Mouse (Mus musculus): ENCODE data around the gene Hrh1. TPM values are rescaled to one million over a fixed set of nuclear protein-coding genes. Genes with fewer than 3 reads are reported as not detected.
"Not testable (repeated sequence)": the region's sequence is repeated elsewhere in the genome, so short reads cannot be mapped to it uniquely, and the experiment has no call there.

Hrh1 gene
- total RNA-seq, 2 experiments from 2014 or later, result not detected

DNA sequence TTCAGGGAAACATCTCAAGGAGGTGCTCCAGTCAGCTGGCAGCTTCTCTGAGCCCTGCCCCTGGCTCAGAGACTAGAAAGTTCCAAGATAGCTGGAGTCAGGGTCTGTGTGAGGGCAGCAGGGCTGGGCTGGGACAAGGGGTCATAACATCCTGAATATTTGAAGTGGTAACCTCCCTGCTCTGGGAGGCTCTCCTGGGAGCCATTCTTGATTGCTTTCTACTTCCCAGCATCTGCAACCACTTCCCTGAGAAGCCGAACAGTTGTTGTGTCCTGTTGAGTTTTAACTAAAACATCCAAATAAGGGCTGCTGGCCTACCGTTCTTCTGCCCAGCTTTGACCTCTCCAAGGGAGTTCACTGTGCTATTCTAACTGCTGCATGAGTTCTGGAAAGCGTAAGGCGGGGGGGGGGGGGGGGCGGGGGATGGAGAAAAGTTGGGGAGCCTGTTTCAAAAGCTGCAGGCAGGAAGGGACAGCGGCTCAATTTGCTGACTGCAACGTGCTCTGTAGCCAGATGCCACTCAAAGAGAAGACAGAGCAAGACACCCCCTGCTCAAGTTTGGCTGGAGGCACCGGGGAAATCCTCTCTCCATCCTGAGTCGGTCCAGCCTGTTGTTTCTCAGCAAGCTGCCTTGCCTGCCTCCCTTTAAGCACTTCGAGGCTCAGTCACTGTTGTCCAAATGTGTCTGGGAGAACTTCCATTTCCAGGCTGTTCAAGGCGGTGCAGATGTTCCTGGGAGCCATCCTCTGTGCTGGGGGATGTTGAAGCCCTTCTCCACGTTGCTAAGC, 58.7 kb downstream of the Hrh1 start:
- no peak for ATAC-seq (replicated peaks; ENCODE audit: low FRiP score, poor library complexity, severe bottlenecking)

DNA sequence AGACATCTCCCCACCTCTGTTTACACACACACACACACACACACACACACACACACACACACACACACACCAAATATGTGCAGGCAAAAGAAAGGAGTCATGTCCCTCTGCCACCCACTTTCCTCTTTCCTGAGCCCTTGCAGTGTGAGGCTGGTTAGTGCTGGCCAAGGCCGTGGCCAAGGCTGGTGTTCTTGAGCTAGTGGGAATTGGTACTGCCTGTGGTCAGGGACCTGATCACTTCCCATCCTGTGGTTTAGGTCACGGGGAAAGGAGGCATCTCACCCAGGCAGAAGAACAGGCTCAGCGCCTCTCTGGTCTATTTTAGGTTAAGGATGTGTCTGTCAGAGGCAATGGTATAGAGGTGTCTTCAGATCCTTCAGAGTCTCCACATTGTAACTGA, 59.6 kb downstream of the Hrh1 start:
- no peak for ATAC-seq (replicated peaks; ENCODE audit: low FRiP score, poor library complexity, severe bottlenecking)

DNA sequence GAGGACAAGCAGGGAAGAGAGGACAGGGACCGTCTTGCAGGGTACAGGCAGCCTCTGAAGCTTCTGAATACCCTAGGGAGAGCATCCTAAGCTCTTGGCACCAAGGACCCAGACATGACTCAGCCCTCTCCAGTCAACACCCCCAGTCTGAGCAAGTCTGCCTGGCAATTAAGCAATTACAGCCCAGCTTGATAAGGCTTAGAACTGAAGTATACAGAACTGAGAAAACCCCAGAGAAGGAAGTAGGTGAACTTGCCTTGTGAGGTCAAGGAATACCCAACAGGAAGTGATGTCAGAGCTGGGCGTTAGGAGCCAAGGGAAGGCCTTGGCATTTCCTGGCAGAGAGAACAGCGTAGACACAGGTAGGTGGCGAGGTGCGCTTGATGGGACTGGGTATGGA, 60.5 kb downstream of the Hrh1 start:
- no peak for ATAC-seq (replicated peaks; ENCODE audit: low FRiP score, poor library complexity, severe bottlenecking)

DNA sequence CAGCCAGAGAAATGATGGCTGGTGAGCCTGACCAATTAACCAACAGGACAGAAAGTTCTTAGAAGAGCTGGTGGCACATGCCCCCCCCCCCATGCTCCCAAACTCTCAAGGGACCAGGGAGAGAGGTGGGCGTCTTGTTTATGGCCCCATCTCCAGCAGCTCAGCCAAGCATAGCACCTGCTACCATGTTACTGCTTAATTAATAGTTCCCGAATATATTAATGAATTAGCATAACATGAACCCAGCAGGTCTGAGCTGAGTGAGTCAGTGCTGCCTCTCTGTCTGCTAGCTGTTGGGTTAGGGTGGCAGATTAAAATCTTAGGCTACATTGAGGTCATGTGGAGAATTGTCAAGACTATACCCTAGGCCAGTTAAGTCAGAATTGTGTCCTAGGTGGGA, 62.2 kb downstream of the Hrh1 start:
- ATAC-seq (replicated peaks; ENCODE audit: low FRiP score, poor library complexity, severe bottlenecking), result no peak

DNA sequence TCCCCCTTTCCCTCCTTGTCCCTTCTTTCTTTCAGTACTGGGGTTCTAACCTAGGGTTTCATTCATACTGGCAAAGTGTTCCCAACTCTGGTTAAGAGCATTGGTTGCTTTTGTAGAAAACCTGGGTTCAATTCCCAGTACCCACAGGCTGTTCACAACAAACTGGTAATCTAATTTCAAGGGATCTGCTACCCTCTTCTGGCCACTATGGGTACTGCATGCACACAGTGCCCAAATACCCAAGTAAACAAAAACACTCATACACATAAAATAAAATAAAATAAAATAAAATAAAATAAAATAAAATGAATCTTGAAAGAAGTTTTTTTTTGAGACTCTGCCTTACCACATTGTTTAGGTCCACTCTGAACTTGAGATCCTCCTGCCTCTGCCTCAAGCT, 63.8 kb downstream of the Hrh1 start:
- no peak for ATAC-seq (replicated peaks; ENCODE audit: low FRiP score, poor library complexity, severe bottlenecking)

DNA sequence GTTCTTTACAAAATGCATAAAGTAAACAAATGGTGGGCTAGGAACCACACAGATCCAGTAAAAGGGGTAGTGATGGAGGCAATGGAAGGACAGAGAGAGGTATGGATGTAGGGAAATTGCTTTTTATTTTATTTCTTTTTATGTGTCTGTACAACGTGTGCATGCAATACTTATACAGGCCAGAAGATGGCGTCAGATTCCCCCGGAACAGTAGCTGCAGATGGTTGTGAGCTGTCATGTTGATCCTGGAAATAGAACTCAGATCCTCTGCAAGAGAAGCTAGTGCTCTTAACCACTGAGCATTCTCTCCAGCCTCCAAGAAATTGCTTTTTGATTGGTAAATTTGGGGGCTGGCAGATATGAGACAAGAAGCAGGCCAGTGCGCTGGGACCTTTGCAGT, 65.0 kb downstream of the Hrh1 start:
- no peak for ATAC-seq (replicated peaks; ENCODE audit: low FRiP score, poor library complexity, severe bottlenecking)

DNA sequence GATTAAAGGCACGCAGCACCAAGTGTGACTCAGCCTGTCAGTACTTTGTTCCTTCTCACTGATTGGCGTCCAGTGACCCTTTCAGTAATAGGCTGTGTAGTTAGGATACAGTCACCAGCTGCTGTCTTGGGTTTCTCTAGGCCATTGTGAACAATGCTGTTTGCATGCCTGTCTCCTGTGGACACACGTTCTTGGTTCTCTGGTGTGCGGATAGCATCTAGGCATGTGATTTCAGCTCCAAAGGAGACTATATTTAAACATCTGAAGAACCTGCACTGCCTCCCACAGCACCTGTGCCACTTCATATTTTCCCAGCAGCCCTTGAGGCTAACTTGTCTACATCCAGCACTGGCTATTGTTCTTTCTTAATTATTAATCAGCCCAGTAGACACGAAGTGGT, 75.8 kb downstream of the Hrh1 start:
- ATAC-seq (replicated peaks; ENCODE audit: low FRiP score, poor library complexity, severe bottlenecking), result no peak

DNA sequence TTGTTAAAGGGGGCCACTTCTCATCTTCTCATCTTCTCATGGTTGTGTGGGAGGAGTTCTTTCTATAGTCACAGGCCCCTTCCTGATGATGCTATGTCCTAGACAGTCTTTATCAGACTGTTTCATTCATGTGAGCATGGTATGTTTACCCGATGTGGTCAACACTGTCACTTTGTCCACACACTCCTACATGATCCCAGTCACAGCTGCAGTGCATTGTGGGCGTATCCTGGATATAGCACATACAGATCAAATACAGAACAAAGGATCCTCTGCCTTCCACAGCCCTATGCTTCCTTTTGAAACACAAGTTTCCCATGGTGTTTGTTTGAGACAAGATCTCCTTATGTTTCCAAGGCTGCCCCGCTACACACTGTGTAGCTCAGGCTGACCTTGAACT, 76.3 kb downstream of the Hrh1 start:
- ATAC-seq (replicated peaks; ENCODE audit: low FRiP score, poor library complexity, severe bottlenecking), result no peak

DNA sequence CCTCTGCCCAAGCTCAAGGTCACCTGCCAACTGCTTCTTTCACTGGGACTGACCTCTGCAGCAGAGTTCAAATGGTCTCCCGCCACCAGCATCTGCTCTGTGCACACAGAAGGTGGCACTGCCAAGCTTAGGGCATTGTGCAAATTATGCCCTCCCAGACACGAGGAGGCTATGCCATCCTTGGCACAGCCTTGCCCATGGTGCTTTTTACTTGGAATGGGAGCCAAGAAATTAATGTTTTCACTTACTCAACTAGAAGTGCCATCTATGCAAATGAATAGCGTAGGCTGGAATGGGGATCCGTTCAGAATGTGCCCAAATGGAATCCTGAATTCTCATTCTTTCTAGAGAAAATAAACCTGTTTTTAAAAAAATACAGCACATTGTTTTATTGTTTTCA, 77.2 kb downstream of the Hrh1 start:
- no peak for ATAC-seq (replicated peaks; ENCODE audit: low FRiP score, poor library complexity, severe bottlenecking)

DNA sequence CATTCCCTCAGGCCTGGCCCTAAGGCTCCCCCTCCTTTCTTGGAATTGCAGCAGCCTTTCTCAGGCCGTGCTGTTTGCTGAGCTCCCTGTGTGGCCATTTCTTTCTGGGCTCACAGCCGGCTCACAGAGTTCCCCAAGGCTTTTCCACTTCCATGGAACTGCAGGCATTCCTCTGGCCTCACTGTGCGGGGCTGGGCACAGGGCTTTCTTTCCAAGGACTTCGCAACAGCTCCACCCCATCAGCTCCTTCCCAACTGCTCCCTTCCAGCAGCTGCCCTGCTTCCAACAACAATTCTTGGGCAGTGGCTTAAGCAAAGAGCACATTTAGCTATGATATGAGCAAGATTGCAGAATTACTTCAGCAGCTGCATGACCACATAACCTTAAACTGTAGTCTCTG, 81.0 kb downstream of the Hrh1 start:
- no peak for ATAC-seq (replicated peaks; ENCODE audit: low FRiP score, poor library complexity, severe bottlenecking)

DNA sequence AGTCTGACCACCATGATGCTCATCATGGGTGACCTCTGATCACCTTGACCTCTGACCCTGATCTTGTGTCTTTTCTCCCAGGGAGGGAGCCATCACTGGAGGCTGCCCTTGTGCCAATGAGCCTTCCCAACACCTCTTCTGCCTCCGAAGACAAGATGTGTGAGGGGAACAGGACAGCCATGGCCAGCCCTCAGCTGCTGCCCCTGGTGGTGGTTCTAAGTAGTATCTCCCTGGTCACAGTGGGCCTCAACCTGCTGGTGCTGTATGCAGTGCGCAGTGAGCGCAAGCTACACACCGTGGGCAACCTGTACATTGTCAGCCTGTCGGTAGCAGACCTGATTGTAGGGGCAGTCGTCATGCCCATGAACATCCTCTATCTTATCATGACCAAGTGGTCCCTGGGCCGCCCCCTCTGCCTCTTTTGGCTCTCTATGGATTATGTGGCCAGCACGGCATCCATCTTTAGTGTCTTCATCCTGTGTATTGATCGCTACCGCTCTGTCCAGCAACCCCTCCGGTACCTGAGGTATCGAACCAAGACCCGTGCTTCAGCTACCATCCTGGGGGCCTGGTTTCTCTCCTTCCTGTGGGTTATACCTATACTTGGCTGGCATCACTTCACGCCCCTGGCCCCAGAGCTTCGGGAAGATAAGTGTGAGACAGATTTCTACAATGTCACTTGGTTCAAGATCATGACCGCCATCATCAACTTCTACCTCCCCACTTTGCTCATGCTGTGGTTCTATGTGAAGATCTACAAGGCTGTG, 82.1 kb downstream of the Hrh1 start:
- no peak for ATAC-seq (replicated peaks; ENCODE audit: low FRiP score, poor library complexity, severe bottlenecking)

DNA sequence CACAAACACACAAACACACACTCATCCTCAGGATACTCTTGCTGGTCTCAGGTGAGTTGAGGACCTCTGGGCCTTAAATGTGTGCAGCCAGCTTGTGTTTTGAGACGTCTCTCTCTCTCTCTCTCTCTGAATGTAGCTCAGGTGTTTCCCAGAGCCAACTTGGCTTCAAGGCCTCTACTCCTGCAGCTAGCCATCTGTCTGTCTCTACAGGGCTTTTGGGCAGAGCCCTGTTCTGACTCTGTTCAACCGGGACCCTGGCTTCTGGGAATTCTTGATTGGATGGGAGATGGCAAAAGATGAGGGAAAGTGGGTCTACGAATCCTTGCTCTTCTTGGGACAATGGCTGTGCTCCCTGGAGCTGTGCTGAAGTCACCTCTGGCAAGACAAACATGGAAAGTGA, 91.6 kb downstream of the Hrh1 start:
- no peak for ATAC-seq (replicated peaks; ENCODE audit: low FRiP score, poor library complexity, severe bottlenecking)

DNA sequence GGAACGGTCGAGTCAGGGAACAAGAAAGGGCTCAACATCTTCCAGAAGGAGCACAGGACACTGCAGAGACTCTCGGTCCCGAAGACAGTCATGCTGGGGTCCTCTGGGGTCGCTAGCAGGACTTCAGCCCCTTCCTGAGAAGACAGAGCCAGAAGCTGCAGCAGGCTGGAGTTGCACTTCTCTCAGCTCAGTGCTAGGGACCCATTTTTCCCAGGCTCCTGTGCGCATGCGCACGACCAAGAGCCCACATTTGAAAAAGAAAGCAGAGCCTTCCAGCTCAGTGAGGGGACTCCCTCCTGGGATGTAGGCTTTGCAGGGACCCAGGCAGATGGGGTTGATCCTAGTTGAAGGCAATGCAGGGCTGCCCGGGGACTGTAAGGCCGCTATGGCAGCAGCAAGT, 94.9 kb downstream of the Hrh1 start:
- ATAC-seq (replicated peaks; ENCODE audit: low FRiP score, poor library complexity, severe bottlenecking), result not testable (repeated sequence)

DNA sequence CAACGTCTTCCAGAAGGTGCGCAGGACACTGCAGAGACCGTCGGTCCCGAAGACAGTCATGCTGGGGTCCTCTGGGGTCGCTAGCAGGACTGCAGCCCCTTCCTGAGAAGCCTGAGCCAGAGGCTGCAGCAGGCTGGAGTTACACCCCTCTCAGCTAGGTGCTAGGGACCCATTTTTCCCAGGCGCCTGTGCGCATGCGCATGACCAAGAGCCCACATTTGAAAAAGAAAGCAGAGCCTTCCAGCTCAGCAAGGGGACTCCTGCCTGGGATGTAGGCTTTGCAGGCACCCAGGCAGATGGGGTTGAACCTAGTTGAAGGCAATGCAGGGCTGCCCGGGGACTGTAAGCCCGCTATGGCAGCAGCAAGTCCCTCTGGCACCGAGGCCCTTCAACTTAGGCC, 97.3 kb downstream of the Hrh1 start:
- ATAC-seq (replicated peaks; ENCODE audit: low FRiP score, poor library complexity, severe bottlenecking), result not testable (repeated sequence)

DNA sequence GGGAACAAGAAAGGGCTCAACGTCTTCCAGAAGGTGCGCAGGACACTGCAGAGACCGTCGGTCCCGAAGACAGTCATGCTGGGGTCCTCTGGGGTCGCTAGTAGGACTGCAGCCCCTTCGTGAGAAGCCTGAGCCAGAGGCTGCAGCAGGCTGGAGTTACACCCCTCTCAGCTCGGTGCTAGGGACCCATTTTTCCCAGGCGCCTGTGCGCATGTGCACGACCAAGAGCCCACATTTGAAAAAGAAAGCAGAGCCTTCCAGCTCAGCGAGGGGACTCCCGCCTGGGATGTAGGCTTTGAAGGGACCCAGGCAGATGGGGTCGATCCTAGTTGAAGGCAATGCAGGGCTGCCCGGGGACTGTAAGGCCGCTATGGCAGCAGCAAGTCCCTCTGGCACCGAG, 116.3 kb downstream of the Hrh1 start:
- not testable (repeated sequence) for ATAC-seq (replicated peaks; ENCODE audit: low FRiP score, poor library complexity, severe bottlenecking)

DNA sequence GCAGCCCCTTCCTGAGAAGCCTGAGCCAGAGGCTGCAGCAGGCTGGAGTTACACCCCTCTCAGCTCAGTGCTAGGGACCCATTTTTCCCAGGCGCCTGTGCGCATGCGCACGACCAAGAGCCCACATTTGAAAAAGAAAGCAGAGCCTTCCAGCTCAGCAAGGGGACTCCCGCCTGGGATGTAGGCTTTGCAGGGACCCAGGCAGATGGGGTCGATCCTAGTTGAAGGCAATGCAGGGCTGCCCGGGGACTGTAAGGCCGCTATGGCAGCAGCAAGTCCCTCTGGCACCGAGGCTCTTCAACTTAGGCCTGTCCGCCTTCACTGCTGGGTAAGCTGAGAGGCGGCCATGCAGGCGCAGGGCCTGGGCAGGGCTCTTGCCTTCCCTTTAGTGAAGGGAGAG, 131.0 kb downstream of the Hrh1 start:
- not testable (repeated sequence) for ATAC-seq (replicated peaks; ENCODE audit: low FRiP score, poor library complexity, severe bottlenecking)

Other genes starting within 250 kb of the Hrh1 start
- 1.3 TPM in 1 of 2 replicates, not detected in the other for gene Slc6a1, start 115.3 kb upstream of the Hrh1 start, total RNA-seq (2015; ENCODE audit: low replicate concordance)
- not detected in 2 replicates for gene Slc6a1, start 115.3 kb upstream of the Hrh1 start, total RNA-seq (2017; ENCODE audit: low replicate concordance)
- 20.5 and 23.1 TPM in 2 replicates for gene Atg7, start 245.2 kb downstream of the Hrh1 start, total RNA-seq (2015; ENCODE audit: low replicate concordance)
- gene Atg7, start 245.2 kb downstream of the Hrh1 start, total RNA-seq (2017; ENCODE audit: low replicate concordance), result 16.7 and 19.8 TPM in 2 replicates

All from erythroid progenitor cell, adult 5-6 weeks (primary cell).